Mouse (Mus musculus): ENCODE measurements around the gene U2surp. TPM values are rescaled to one million over a fixed set of nuclear protein-coding genes. Genes with fewer than 3 reads are reported as not detected.

The U2surp gene
- polyA plus RNA-seq, 1 experiment from 2014 or later = 115 TPM

DNA sequence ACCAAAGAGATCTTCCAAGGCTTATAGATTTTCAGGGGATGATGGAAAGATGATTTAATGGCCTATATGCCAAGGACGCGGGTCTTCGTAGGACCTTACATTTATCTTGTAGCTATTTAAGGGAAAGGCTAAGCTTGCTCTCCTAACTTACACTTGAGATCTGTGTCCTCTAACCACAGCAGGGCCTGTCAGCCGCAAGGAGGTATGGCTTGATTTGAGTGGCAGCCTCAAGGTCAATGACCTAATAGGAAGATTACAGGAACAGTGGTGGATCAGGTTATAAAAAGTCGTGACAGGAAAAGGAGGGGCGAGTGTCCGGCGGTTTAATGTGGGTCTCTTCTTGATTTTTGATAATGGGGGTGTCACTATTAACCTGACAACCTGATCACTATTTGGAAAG, 61.2 kb downstream of the U2surp start:
- Histone ChIP-seq H3K27ac (ENCODE audit: low read length) (no peak overlapping the region), H3K36me3 (ENCODE audit: control insufficient read depth, insufficient read depth, low read length) (no peaks in the 10 kb centered on the region), H3K4me2 (ENCODE audit: low read depth, low read length) (no peak overlapping the region), H3K9ac (ENCODE audit: low read length) (no peak overlapping the region), H3K9me3 (replicated peaks; ENCODE audit: control insufficient read depth, low read length) (no peaks in the 10 kb centered on the region), H3K4me3 (replicated peaks; ENCODE audit: low read length) (no peak overlapping the region), H3K27me3 (ENCODE audit: control insufficient read depth, insufficient read depth, low read length) (no peaks in the 10 kb centered on the region), H3K4me1 (ENCODE audit: control insufficient read depth, insufficient read depth, low read length) (no peaks in the 10 kb centered on the region)
- ATAC-seq (ENCODE audit: insufficient read depth, low FRiP score) = no peak
- 93% methylated on average over 8 of the region's 8 CpGs for WGBS

DNA sequence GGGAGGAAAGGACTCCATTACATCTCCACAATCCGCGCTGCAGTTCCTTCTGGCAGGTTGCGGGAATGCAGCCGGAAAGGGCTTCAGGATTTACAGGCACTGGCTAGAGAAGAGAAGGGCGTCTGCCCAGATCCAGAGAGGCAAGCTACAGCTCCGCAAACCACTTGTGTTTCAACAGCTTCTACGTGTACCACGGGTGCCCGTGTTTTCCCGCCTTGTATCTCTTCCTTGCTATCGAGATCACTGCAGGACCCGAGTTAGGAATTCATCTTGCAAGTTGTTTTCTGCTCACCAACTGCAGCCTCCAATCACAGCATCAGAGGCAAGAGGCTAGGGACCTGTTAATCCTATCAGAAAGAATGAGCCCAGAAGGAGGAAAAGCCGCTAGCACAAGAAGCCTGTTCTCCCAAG, 69.5 kb downstream of the U2surp start:
- Histone ChIP-seq H3K4me1 (ENCODE audit: control insufficient read depth, insufficient read depth, low read length) (no peaks in the 10 kb centered on the region), H3K4me3 (replicated peaks; ENCODE audit: low read length) (no peak overlapping the region), H3K36me3 (ENCODE audit: control insufficient read depth, insufficient read depth, low read length) (no peaks in the 10 kb centered on the region), H3K4me2 (ENCODE audit: low read depth, low read length) (peak overlapping the region; percentile 36; the same call in 1 of the 2 replicates), H3K27ac (ENCODE audit: low read length) (no peak overlapping the region), H3K27me3 (ENCODE audit: control insufficient read depth, insufficient read depth, low read length) (no peaks in the 10 kb centered on the region), H3K9me3 (replicated peaks; ENCODE audit: control insufficient read depth, low read length) (no peaks in the 10 kb centered on the region; the same call in 1 of the 2 replicates), H3K9ac (ENCODE audit: low read length) (no peak overlapping the region)
- 12% methylated on average over 13 of the region's 13 CpGs for WGBS
- no peak for ATAC-seq (ENCODE audit: insufficient read depth, low FRiP score)

- WGBS = 74% methylated on average over 9 of the region's 9 CpGs
- Histone ChIP-seq H3K27ac (ENCODE audit: low read length) (no peak overlapping the region), H3K9ac (ENCODE audit: low read length) (no peak overlapping the region), H3K4me1 (ENCODE audit: control insufficient read depth, insufficient read depth, low read length) (no peaks in the 10 kb centered on the region), H3K4me2 (ENCODE audit: low read depth, low read length) (no peak overlapping the region), H3K27me3 (ENCODE audit: control insufficient read depth, insufficient read depth, low read length) (no peaks in the 10 kb centered on the region), H3K4me3 (replicated peaks; ENCODE audit: low read length) (no peak overlapping the region), H3K9me3 (replicated peaks; ENCODE audit: control insufficient read depth, low read length) (no peaks in the 10 kb centered on the region), H3K36me3 (ENCODE audit: control insufficient read depth, insufficient read depth, low read length) (no peaks in the 10 kb centered on the region)
- no peak for ATAC-seq (ENCODE audit: insufficient read depth, low FRiP score)
Observed at GRCm38 (mm10) chr9:95437883-95438282, 73.9 kb downstream of the U2surp start.

- WGBS = 72% methylated on average over 4 of the region's 4 CpGs
- H3K4me1 ChIP-seq (ENCODE audit: control insufficient read depth, insufficient read depth, low read length) = no peaks in the 10 kb centered on the region
- no peak for ATAC-seq (ENCODE audit: insufficient read depth, low FRiP score)
Observed at GRCm38 (mm10) chr9:95436294-95436613, 75.5 kb downstream of the U2surp start.

DNA sequence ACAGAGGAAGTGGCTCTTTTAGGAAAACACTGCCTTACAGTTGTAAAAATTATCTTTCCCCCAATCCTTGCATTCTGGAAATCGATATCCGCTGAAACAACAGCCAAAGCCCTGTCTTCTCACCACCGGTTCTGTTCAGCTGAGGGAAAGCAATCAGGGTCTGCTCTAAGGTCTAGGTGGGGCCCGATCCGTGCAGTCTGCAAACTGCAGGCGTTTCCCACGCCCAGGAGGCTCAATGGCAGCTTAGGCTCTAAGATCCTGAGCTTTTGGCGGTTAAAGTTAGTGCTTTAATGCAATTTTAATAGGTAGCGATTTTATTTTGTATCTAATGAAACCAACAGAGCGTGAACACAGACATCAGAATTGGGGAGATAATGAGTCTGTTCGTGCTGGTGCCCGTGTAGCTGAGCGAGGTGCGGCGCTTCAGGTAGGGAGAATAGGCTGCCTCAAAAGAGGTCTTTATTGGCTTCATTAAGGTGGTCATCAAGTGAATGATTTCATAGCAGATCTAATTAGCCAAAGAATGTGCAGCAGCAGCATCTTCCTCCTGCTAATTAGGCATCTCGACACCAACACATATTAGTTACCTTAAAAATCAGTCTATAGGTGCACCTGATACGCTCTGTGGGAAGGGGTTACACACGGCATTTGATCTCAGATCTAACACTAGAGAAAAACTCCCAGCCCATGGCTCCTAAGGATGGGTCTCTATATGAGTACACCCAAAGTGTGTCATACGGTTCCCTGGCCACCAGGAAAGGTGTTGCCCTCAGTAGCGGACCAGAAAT, 76.1 kb downstream of the U2surp start:
- Histone ChIP-seq H3K27me3 (ENCODE audit: control insufficient read depth, insufficient read depth, low read length) (no peaks in the 10 kb centered on the region), H3K27ac (ENCODE audit: low read length) (no peak overlapping the region), H3K9me3 (replicated peaks; ENCODE audit: control insufficient read depth, low read length) (no peaks in the 10 kb centered on the region), H3K36me3 (ENCODE audit: control insufficient read depth, insufficient read depth, low read length) (no peaks in the 10 kb centered on the region), H3K4me1 (ENCODE audit: control insufficient read depth, insufficient read depth, low read length) (no peaks in the 10 kb centered on the region), H3K4me2 (ENCODE audit: low read depth, low read length) (no peak overlapping the region), H3K4me3 (replicated peaks; ENCODE audit: low read length) (no peak overlapping the region), H3K9ac (ENCODE audit: low read length) (no peak overlapping the region)
- no peak for ATAC-seq (ENCODE audit: insufficient read depth, low FRiP score)
- WGBS = 74% methylated on average over 20 of the region's 20 CpGs

More at GRCm38 (mm10) chr9:95436294-95436613, 75.5 kb downstream of the U2surp start:
- Histone ChIP-seq H3K36me3 (ENCODE audit: control insufficient read depth, insufficient read depth, low read length) (no peaks in the 10 kb centered on the region), H3K27me3 (ENCODE audit: control insufficient read depth, insufficient read depth, low read length) (no peaks in the 10 kb centered on the region), H3K27ac (ENCODE audit: low read length) (no peak overlapping the region), H3K9ac (ENCODE audit: low read length) (no peak overlapping the region), H3K4me3 (replicated peaks; ENCODE audit: low read length) (no peak overlapping the region), H3K4me2 (ENCODE audit: low read depth, low read length) (no peak overlapping the region), H3K9me3 (replicated peaks; ENCODE audit: control insufficient read depth, low read length) (no peaks in the 10 kb centered on the region)

GRCm38 (mm10) chr9:95428277-95428676, 83.5 kb downstream of the U2surp start:
- whole genome bisulfite sequencing = 71% methylated on average over 4 of the region's 4 CpGs
- no peak for ATAC-seq (ENCODE audit: insufficient read depth, low FRiP score)

GRCm38 (mm10) chr9:95413911-95414310, 97.9 kb downstream of the U2surp start:
- no peaks in the 10 kb centered on the region for H3K9me3 ChIP-seq (replicated peaks; ENCODE audit: control insufficient read depth, low read length)
- no peak overlapping the region for H3K9ac ChIP-seq (ENCODE audit: low read length)
- no peaks in the 10 kb centered on the region for H3K4me1 ChIP-seq (ENCODE audit: control insufficient read depth, insufficient read depth, low read length)
- H3K27me3 ChIP-seq (ENCODE audit: control insufficient read depth, insufficient read depth, low read length) = peaks cover 3% of the 10 kb centered on the region; the same call in 1 of the 2 replicates
- no peak overlapping the region for H3K4me2 ChIP-seq (ENCODE audit: low read depth, low read length)
- no peak for ATAC-seq (ENCODE audit: insufficient read depth, low FRiP score)
- no peak overlapping the region for H3K27ac ChIP-seq (ENCODE audit: low read length)
- no peaks in the 10 kb centered on the region for H3K36me3 ChIP-seq (ENCODE audit: control insufficient read depth, insufficient read depth, low read length)
- no peak overlapping the region for H3K4me3 ChIP-seq (replicated peaks; ENCODE audit: low read length)

More at GRCm38 (mm10) chr9:95428277-95428676, 83.5 kb downstream of the U2surp start:
- Histone ChIP-seq H3K9ac (ENCODE audit: low read length) (no peak overlapping the region), H3K4me1 (ENCODE audit: control insufficient read depth, insufficient read depth, low read length) (no peaks in the 10 kb centered on the region), H3K4me2 (ENCODE audit: low read depth, low read length) (no peak overlapping the region), H3K27me3 (ENCODE audit: control insufficient read depth, insufficient read depth, low read length) (no peaks in the 10 kb centered on the region), H3K36me3 (ENCODE audit: control insufficient read depth, insufficient read depth, low read length) (no peaks in the 10 kb centered on the region), H3K4me3 (replicated peaks; ENCODE audit: low read length) (no peak overlapping the region), H3K27ac (ENCODE audit: low read length) (no peak overlapping the region), H3K9me3 (replicated peaks; ENCODE audit: control insufficient read depth, low read length) (no peaks in the 10 kb centered on the region)

DNA sequence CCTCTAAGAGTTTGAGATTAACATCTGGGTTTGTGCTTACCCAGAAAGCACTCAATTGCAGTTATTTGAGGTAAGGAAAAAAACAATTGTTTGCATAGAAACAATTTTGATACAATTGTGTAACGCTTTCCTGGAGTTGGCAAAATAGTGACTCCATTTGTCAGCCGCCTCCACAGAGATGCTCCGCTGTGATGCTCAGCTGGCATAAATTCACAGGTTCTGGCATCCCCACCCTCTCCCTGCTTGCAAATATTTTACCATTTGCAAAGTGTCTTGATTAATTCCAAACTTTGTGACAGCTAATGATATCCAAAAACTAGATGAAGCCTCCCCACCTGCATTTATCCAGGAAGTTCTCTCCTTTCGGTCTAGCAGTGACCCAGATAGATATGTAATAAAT, 99.7 kb downstream of the U2surp start:
- Histone ChIP-seq H3K36me3 (ENCODE audit: control insufficient read depth, insufficient read depth, low read length) (no peaks in the 10 kb centered on the region), H3K27me3 (ENCODE audit: control insufficient read depth, insufficient read depth, low read length) (peaks cover 6% of the 10 kb centered on the region; the same call in 1 of the 2 replicates), H3K4me3 (replicated peaks; ENCODE audit: low read length) (no peak overlapping the region), H3K4me1 (ENCODE audit: control insufficient read depth, insufficient read depth, low read length) (no peaks in the 10 kb centered on the region), H3K9ac (ENCODE audit: low read length) (no peak overlapping the region), H3K27ac (ENCODE audit: low read length) (no peak overlapping the region), H3K4me2 (ENCODE audit: low read depth, low read length) (no peak overlapping the region), H3K9me3 (replicated peaks; ENCODE audit: control insufficient read depth, low read length) (no peaks in the 10 kb centered on the region)
- WGBS = 68% methylated on average over 4 of the region's 4 CpGs
- no peak for ATAC-seq (ENCODE audit: insufficient read depth, low FRiP score)

- H3K9me3 ChIP-seq (replicated peaks; ENCODE audit: control insufficient read depth, low read length) = no peaks in the 10 kb centered on the region
- peaks cover 4% of the 10 kb centered on the region for H3K4me1 ChIP-seq (ENCODE audit: control insufficient read depth, insufficient read depth, low read length)
- peak overlapping the region; percentile 86 for H3K27ac ChIP-seq (ENCODE audit: low read length)
- H3K27me3 ChIP-seq (ENCODE audit: control insufficient read depth, insufficient read depth, low read length) = peaks cover 16% of the 10 kb centered on the region; the same call in 1 of the 2 replicates
- peak overlapping the region; percentile 76 for H3K9ac ChIP-seq (ENCODE audit: low read length)
- ATAC-seq (ENCODE audit: insufficient read depth, low FRiP score) = peak; percentile 26; the same call in 1 of the 2 replicates
- peak overlapping the region; percentile 88 for H3K4me2 ChIP-seq (ENCODE audit: low read depth, low read length)
- H3K4me3 ChIP-seq (replicated peaks; ENCODE audit: low read length) = peak overlapping the region; percentile 66
- WGBS = 2% methylated on average over 24 of the region's 24 CpGs
- no peaks in the 10 kb centered on the region for H3K36me3 ChIP-seq (ENCODE audit: control insufficient read depth, insufficient read depth, low read length)
Observed at GRCm38 (mm10) chr9:95407586-95408220, 104.1 kb downstream of the U2surp start.
